Mouse (Mus musculus) intestine, embryonic 15.5 days (tissue): ENCODE measurements at regions not wholly inside any gene's neighbourhood (a gene's known extent, or its start where the extent isn't known, plus 50 kb on each side); places are given as distances from the start of the nearest gene placed in this dataset.

ENCODE experiments used
- ATAC-seq: fragments of 200-750 bp; cut with Nextera tagmentation; 2 replicates; pipeline ENCODE4 v1.8.0; 2017; ENCODE audit warnings: moderate TSS enrichment, moderate library complexity
- H3K27ac ChIP-seq: fragments of 300-500 bp; sonication (generic); 2 replicates; pipeline ENCODE4 v1.5.1; 2015; ENCODE audit warnings: mild to moderate bottlenecking, inconsistent platforms
- H3K27me3 ChIP-seq: fragments of 300-500 bp; sonication (generic); replicated peaks from 2 replicates; pipeline ENCODE4 v1.6.1; 2015; ENCODE audit warnings: inconsistent platforms
- H3K36me3 ChIP-seq: fragments of 300-500 bp; sonication (generic); 2 replicates; pipeline ENCODE4 v1.6.1; 2015; ENCODE audit warnings: inconsistent platforms
- H3K4me1 ChIP-seq: fragments of 300-500 bp; sonication (generic); replicated peaks from 2 replicates; pipeline ENCODE4 v1.6.1; 2015; ENCODE audit warnings: inconsistent platforms
- H3K4me2 ChIP-seq: fragments of 300-500 bp; sonication (generic); replicated peaks from 2 replicates; pipeline ENCODE4 v1.6.1; 2015; ENCODE audit warnings: mild to moderate bottlenecking, inconsistent platforms
- H3K4me3 ChIP-seq: fragments of 300-500 bp; sonication (generic); replicated peaks from 2 replicates; pipeline ENCODE4 v1.5.1; 2015; ENCODE audit warnings: inconsistent platforms
- H3K9ac ChIP-seq: fragments of 300-500 bp; sonication (generic); 2 replicates; pipeline ENCODE4 v1.6.1; 2015; ENCODE audit warnings: inconsistent platforms
- H3K9me3 ChIP-seq: fragments of 300-500 bp; sonication (generic); 2 replicates; pipeline ENCODE4 v1.6.1; 2016; ENCODE audit warnings: inconsistent platforms
- WGBS: fragments of 180-500 bp; shearing (Covaris S2); methylation state at CpG from one replicate; pipeline ENCODE4 v1.1.7; 2015; 5-methylcytosine and 5-hydroxymethylcytosine counted together

DNA sequence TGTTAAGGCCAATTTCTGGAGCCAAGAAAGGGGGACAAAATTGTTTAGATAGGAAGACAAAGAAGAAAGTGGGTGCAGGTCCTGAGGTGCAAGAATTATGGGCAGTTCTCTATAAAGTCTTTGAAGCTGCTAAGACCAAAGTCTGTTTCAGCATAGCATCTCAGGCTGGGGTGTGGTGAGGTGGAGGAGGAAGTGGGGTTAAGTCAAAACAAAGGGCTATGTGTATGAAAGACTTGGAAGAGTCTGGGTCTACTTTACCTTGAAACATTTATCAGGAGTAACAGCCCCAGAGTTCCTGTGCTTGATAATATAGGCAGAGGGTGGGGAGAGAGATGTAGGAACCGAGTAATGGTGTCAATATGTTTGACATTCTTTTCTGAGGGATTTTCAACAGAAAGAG is 125.4 kb upstream of the Tex13c2 start:
- H3K4me2 ChIP-seq: no peak overlapping the region
- no peaks in the 10 kb centered on the region for H3K4me1 ChIP-seq
- H3K36me3 ChIP-seq: no peaks in the 10 kb centered on the region
- no peak overlapping the region for H3K9ac ChIP-seq
- no peaks in the 10 kb centered on the region for H3K27me3 ChIP-seq
- H3K4me3 ChIP-seq: no peak overlapping the region
- WGBS: 50% methylated on average over 1 of the region's 1 CpGs
- H3K27ac ChIP-seq: no peak overlapping the region
- ATAC-seq: peak; percentile 47; the same call in 1 of the 2 replicates
- no peaks in the 10 kb centered on the region for H3K9me3 ChIP-seq

DNA sequence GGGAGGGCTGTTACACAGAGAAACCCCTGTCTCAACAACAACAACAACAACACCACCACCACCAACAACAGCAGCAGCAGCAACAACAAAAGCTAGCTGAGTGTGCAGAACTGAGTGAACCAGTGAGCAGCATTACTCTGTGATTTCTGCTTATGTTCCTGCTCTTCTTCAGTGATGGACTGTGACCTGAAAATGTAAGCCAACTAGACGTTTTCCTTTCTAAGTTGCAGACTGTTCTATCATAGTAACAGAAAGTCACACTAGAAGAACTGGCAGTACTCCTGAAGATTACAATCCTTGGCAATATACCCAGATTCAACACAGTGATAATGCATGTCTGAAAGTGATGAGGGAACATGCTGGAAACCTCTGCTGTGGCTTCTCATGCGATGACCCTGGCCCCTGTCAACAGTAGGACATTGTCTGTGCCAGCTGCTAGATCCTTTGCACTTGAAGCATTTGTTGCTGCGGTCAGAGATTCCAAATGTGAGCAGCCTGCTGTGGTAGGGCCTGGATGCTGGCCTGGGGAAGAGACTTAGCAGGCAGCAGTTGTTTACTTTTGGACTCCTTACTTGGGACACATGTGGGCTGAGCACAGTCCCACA is 115.6 kb upstream of the Tex13c2 start:
- no peak for ATAC-seq
- Histone ChIP-seq H3K36me3 (no peaks in the 10 kb centered on the region), H3K4me2 (no peak overlapping the region), H3K4me1 (no peaks in the 10 kb centered on the region), H3K9me3 (no peaks in the 10 kb centered on the region), H3K9ac (no peak overlapping the region), H3K27me3 (no peaks in the 10 kb centered on the region), H3K4me3 (no peak overlapping the region), H3K27ac (no peak overlapping the region)
- 52% methylated on average over 3 of the region's 3 CpGs for WGBS

DNA sequence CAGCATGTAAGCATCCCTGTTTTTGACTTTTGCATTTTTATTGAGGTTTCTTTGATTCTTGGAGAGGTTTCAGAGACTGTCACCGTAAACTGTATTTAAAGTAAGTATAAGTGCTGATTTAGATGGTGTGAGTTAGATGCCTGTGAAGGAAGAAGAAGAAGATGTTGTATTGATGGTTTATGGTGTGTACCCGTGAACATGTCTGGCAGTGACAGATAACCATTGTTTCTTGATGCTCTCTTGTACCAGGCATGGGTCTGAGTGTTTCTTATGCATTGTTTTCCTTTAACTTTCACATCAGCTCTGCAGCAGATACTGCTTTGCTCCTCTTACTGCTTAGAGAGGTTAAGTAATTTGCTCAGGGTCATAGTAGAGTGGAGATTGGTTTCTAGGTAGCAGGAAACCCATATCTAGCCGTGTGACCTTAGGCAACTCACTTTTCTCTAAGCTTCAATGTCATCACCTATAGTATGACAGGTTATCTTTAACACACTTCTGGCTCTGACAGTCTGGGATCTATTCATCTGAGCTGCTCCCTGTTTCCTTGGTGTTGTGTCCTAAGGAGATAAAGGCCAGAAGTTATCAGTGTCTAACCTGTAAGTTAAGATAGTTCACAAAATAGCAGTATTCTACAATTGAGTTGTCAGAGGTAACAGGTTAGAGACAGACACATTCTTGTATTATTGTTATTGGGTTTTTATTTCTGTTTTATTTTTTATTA is 95.5 kb upstream of the Tex13c2 start:
- WGBS: 69% methylated on average over 3 of the region's 3 CpGs
- ATAC-seq: no peak
- no peaks in the 10 kb centered on the region for H3K27me3 ChIP-seq

DNA sequence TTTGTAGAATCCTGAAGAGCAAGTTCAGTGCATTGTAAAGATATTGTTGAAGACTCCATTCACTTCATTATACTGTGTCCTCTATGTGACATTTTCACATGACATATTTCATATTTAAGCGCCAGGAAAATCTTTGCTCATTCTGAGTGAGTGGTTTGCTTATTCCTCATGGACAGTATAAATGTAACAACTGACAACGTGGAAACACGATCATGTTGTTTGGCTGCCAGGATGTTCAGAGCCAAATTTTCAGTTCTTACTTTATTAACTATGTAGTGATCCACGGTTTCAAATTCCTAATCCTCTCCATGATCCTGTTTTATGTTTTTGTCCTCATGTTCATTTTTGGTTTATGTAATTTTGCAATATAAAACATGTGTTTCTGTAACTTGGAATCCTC is 93.0 kb upstream of the Tex13c2 start:
- no peak overlapping the region for H3K4me2 ChIP-seq
- H3K36me3 ChIP-seq: no peaks in the 10 kb centered on the region
- no peak overlapping the region for H3K4me3 ChIP-seq
- ATAC-seq: no peak
- H3K27ac ChIP-seq: no peak overlapping the region
- no peaks in the 10 kb centered on the region for H3K27me3 ChIP-seq
- H3K9ac ChIP-seq: no peak overlapping the region
- H3K9me3 ChIP-seq: no peaks in the 10 kb centered on the region
- no peaks in the 10 kb centered on the region for H3K4me1 ChIP-seq
- 63% methylated on average over 4 of the region's 4 CpGs for WGBS

More for the DNA sequence above, 95.5 kb upstream of the Tex13c2 start:
- H3K27ac ChIP-seq: no peak overlapping the region
- H3K4me2 ChIP-seq: no peak overlapping the region
- no peak overlapping the region for H3K9ac ChIP-seq
- no peaks in the 10 kb centered on the region for H3K4me1 ChIP-seq
- H3K9me3 ChIP-seq: no peaks in the 10 kb centered on the region
- no peaks in the 10 kb centered on the region for H3K36me3 ChIP-seq
- H3K4me3 ChIP-seq: no peak overlapping the region

DNA sequence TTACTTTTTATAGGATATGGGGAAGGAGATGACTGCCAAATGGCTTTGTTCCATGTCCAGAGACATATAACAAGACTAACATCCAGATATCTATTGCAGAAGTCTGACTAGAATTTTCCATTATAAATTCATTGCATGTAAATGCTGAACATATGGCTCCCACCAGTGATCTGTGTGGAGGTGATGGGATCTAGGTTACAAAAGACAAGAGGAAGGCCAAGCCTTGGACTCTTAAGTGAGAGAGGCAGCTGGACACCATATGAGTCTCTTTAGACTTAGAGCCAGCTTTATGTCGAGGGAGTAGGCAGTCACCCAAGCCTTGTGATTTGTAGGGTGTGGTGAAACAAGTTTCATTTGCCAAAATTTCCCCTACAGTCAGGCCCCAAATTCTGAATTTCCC is 90.7 kb upstream of the Tex13c2 start:
- H3K9ac ChIP-seq: no peak overlapping the region

DNA sequence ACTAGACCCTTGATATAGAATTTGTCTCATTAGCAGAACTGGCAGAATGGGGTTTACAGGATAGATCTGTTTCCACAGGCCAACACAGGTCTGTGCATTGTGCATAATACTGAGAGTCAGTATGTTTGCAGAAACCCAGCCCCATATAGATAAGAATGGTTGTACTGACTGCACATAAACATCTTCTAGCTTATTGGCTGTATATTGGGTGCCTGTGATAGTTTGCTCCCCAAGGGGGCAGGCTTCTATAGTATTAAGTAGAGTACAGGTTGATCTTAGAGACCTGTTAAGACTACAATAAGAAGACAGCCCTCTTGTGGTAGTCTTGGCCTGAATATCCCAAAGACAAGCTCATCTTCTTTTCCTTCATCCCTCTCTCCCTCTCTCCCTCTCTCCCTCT is 90.1 kb upstream of the Tex13c2 start:
- no peaks in the 10 kb centered on the region for H3K4me1 ChIP-seq
- ATAC-seq: no peak
- no peaks in the 10 kb centered on the region for H3K36me3 ChIP-seq
- no peak overlapping the region for H3K9ac ChIP-seq
- no peak overlapping the region for H3K27ac ChIP-seq
- H3K4me3 ChIP-seq: no peak overlapping the region
- no peaks in the 10 kb centered on the region for H3K9me3 ChIP-seq
- H3K27me3 ChIP-seq: no peaks in the 10 kb centered on the region
- no peak overlapping the region for H3K4me2 ChIP-seq

More for the DNA sequence above, 90.7 kb upstream of the Tex13c2 start:
- Histone ChIP-seq H3K36me3 (no peaks in the 10 kb centered on the region), H3K9me3 (no peaks in the 10 kb centered on the region), H3K4me1 (no peaks in the 10 kb centered on the region), H3K27me3 (no peaks in the 10 kb centered on the region), H3K27ac (no peak overlapping the region), H3K4me2 (no peak overlapping the region), H3K4me3 (no peak overlapping the region)
- WGBS: 44% methylated on average over 1 of the region's 1 CpGs
- ATAC-seq: peak; percentile 53; the same call in 1 of the 2 replicates

DNA sequence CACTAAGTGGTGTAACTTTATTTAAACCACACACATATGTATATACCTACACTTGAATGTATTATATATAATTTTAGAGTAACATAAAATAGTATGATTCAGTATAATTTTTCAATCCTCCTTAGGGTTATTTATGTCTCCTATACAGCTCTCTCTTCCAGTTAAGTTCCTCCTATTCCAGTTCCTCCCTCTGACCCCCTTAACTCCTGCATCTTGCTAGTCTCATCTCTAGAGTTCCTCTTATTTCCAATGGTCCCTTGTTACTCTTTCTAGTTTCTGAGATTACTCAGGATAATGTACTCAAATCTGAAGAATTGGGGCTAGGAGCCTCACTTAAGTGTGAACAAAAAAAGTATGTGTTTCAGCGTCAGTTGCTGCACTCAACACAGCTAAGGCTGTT is 88.4 kb upstream of the Tex13c2 start:
- Histone ChIP-seq H3K36me3 (no peaks in the 10 kb centered on the region), H3K4me2 (no peak overlapping the region), H3K4me1 (no peaks in the 10 kb centered on the region), H3K9me3 (no peaks in the 10 kb centered on the region), H3K27ac (no peak overlapping the region), H3K4me3 (no peak overlapping the region), H3K9ac (no peak overlapping the region), H3K27me3 (no peaks in the 10 kb centered on the region)
- no peak for ATAC-seq
- 93% methylated on average over 1 of the region's 1 CpGs for WGBS

DNA sequence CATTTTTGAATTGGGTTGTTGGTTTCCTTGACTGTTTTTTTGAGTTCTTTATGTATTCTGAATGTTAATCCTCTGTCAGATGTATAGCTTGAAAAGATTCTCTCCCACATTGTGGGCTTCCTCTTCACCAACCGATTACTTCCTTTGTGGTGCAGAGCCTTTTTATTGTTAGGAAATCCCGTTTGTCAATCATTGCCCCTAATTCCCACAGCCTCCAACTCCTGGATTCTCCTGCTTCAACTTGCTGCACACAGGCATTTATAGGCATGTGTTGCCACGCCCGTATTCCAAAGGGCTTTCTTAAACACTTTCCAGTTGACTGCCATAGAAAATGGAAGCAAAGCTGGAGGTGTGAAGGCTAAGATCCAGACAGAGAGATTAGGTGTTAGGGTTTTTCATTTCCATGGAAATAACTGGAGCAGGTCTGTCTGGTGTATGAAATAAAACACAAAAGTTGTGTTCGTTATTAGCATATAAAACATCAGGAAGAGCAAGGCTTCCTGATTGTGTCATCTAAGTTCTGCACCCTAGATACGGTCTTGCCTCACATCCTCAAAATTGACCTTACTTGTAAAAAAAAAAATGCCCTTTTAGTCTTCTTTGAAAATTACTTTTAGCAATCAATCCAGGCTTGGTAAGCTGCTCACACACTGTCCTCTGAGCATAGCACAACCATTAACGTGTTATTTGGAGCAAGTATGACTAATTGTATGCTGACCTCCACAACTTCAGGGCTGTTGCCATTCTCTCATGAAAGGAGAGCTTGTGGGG is 87.7 kb upstream of the Tex13c2 start:
- no peaks in the 10 kb centered on the region for H3K27me3 ChIP-seq
- H3K4me1 ChIP-seq: no peaks in the 10 kb centered on the region

DNA sequence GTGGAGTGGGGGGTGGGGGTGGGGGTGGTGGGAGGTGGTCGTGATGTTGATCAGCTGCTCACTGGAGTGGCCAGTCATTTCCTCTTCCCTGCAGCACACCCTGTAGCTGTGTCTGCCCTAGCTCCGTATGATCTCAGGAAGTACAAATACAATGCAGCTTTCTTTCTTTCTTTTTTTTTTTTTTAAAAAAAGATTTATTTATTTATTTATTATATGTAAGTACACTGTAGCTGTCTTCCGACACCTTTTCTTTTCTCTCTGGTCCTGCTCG is 87.2 kb upstream of the Tex13c2 start:
- ATAC-seq: no peak
- Histone ChIP-seq H3K4me1 (no peaks in the 10 kb centered on the region), H3K4me2 (no peak overlapping the region), H3K9ac (no peak overlapping the region), H3K27ac (no peak overlapping the region), H3K27me3 (no peaks in the 10 kb centered on the region), H3K9me3 (no peaks in the 10 kb centered on the region), H3K36me3 (no peaks in the 10 kb centered on the region), H3K4me3 (no peak overlapping the region)
- 58% methylated on average over 4 of the region's 4 CpGs for WGBS

More for the DNA sequence above, 87.7 kb upstream of the Tex13c2 start:
- Histone ChIP-seq H3K9ac (no peak overlapping the region), H3K27ac (no peak overlapping the region), H3K36me3 (no peaks in the 10 kb centered on the region), H3K9me3 (no peaks in the 10 kb centered on the region), H3K4me2 (no peak overlapping the region), H3K4me3 (no peak overlapping the region)
- 73% methylated on average over 7 of the region's 7 CpGs for WGBS
- no peak for ATAC-seq

DNA sequence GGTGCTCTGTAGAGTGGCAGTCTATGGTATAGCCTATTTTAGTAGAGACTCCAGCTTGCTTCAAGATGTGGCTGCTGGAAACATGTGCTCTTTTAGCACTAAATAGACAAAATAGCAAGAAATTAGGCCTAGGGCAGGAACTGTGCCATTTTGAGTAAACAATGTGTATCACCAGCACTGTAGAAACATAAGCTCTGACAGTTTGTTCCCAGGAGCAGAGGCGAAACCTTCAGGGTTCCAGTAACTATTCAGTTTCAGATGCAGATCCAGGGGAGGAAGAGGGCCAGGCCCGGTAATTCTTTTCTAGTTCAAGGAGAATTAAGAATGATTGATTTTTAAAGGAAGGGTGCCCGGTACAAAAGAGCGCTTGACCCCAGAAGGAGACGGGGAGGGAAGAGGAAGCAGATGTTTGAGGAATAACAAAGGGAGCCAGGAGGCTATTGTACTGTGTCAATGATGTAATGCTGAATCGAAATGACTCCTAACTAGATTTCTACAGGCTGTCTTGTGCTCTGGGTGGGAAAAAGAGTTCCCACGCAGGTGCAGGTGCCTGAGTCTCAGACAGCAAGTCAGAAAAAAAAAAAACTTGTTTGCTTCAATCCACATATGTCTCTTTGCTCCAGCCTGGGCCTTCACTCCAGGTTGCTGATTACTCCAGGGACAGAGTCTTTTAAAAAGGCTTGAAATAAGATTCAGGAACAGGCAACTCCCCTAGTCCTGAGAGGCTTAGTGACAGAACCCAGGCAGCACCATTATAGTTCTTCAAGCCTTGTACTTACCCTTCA is 57.4 kb upstream of the Tex13c2 start:
- WGBS: 45% methylated on average over 7 of the region's 7 CpGs

More for the DNA sequence above, 57.4 kb upstream of the Tex13c2 start:
- no peak for ATAC-seq
- no peak overlapping the region for H3K4me3 ChIP-seq
- no peak overlapping the region for H3K9ac ChIP-seq
- H3K9me3 ChIP-seq: no peaks in the 10 kb centered on the region
- H3K4me2 ChIP-seq: no peak overlapping the region
- H3K27me3 ChIP-seq: no peaks in the 10 kb centered on the region
- no peak overlapping the region for H3K27ac ChIP-seq
- no peaks in the 10 kb centered on the region for H3K4me1 ChIP-seq
- H3K36me3 ChIP-seq: no peaks in the 10 kb centered on the region
